Mouse (Mus musculus): Measurements from ENCODE around the gene Rbm41. TPM values are rescaled to one million over a fixed set of nuclear protein-coding genes. Genes with fewer than 3 reads are reported as not detected.

Gene Rbm41
- polyA plus RNA-seq, 1 experiment from 2014 or later, result 5.9 TPM

Other genes with a start within 250 kb of the Rbm41 start
- not detected in 2 replicates for gene Ripply1, start 216.2 kb downstream of the Rbm41 start, polyA plus RNA-seq (2014; fragmentation: Nextera tagmentation; extraction: Ambion mirVana)
- gene Cldn2, start 197.8 kb downstream of the Rbm41 start, polyA plus RNA-seq (2014; fragmentation: Nextera tagmentation; extraction: Ambion mirVana), result 5.1 and 8.7 TPM in 2 replicates
- gene Morc4, start 126.9 kb downstream of the Rbm41 start, polyA plus RNA-seq (2014; fragmentation: Nextera tagmentation; extraction: Ambion mirVana), result 12.4 and 13.4 TPM in 2 replicates
- gene Nup62cl, start 64.1 kb upstream of the Rbm41 start, polyA plus RNA-seq (2014; fragmentation: Nextera tagmentation; extraction: Ambion mirVana), result 0.66 and 2.3 TPM in 2 replicates
- not detected in 2 replicates for gene Pih1h3b, start 64.3 kb upstream of the Rbm41 start, polyA plus RNA-seq (2014; fragmentation: Nextera tagmentation; extraction: Ambion mirVana)

Measured in intestine, embryonic 14.5 days (tissue).